Mouse (Mus musculus) kidney, postnatal 25 days (tissue): ENCODE data around the gene Rnf41.

Experiments
- DNase-seq, 2 experiments: peaks; one replicate each; pipeline ENCODE4 v3.0.0; 2021; ENCODE audit warnings: mixed read lengths in 2 of 2

The Rnf41 gene

DNA sequence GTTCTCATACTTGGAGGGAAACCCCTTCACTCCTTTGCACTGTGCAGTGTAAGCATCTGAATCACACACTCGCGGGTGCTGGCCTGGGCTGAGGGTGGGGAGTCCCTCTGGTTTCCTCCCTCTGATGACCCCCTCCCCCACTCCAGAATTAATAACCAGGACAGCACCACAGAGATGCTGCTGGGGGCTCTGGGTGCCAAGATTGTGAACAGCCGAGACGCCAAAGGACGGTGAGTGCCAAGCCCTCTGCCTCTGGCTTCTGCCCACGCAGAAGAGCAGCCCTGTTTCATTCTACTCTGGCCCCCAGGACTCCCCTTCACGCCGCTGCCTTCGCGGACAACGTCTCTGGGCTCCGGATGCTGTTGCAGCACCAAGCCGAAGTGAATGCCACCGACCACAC, 22.5 kb upstream of the Rnf41 start:
- peak in 1 of 2 experiments; percentile 20 for DNase-seq

DNA sequence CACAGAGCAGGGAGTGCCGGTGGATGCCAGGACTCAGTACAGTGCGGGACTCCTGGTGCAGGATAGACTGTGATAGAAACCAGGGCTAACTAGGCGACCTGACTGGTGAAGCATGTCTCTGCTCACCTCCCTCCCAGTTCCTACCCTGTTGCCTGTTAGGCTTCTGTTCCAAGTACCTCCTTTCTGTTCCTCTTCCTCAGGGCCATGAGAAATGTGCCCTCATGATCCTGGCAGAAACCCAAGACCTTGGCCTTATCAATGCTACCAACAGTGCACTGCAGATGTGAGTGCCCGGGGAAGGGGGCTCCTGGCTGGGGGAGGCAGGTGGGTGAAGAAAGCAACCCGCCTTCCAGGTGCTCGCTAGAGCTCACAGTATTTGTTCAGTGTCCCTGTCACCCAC, 21.9 kb upstream of the Rnf41 start:
- DNase-seq = no peak

DNA sequence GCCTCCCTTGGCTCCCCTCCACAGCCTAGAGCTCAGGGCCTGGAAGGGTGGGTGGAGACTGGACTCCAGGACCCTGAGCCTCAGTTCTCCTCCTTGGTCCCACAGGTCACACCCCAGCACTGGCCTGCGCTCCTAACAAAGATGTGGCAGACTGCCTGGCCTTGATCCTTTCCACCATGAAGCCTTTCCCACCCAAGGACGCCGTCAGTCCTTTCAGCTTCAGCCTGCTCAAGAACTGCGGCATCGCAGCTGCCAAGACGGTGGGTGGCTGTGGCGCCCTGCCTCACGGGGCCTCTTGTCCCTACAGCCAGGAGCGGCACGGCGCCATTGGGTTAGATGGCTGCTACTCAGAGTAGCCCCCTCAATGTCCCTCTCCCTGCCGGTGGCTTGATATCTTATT, 21.1 kb upstream of the Rnf41 start:
- peak in 1 of 2 experiments; percentile 35 for DNase-seq

DNA sequence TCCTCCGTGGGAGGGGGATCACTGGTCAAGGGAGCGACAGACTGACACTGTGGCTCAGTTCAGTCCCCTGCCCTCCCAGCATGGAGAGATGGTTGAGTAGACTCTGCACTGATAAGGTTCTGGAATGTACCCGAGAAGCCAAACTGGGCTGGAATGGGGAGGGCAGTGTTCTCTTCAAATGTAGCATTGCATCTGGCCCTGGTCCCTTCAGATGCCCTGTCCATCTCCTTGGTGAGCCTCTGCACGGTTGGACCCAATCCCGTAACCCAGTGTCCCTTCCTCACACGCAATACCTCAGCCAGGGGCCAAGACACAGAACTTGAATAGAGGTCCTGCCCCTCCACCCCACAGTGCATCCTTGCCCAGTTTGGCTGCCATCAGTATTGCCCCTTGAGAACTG, 19.6 kb upstream of the Rnf41 start:
- peak in 1 of 2 experiments; percentile 25 for DNase-seq

DNA sequence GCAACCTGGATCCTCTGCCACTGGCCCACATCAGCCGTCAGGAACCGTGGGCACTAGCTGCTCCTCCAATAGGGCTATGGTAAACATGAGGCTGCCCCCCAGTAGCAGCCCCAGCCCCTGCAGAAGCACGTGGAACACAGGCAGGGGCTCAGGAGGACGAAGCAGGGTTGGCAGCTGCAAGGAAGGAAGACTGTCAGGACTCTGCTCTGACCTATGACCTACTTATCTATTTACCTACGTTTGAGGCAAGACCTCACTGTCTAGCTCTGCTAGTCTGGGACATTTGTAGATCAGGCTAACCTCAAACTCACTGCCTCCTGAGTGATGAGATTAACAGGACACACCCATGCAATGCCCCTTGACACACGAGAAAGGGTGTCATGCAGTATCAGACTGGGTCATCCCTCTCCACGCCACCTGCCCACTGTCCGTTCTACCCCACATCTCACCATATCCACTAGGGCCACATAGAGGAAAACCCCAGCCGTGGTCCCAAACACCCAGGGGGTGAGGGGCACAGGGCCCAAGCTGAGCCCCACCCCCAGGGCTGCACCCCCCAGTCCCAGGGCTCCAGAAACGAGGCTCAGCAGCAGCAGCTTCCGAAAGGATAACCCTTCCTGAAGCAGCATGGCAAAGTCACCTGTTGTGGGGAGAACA, 15.3 kb upstream of the Rnf41 start:
- peak in 1 of 2 experiments; percentile 33 for DNase-seq

DNA sequence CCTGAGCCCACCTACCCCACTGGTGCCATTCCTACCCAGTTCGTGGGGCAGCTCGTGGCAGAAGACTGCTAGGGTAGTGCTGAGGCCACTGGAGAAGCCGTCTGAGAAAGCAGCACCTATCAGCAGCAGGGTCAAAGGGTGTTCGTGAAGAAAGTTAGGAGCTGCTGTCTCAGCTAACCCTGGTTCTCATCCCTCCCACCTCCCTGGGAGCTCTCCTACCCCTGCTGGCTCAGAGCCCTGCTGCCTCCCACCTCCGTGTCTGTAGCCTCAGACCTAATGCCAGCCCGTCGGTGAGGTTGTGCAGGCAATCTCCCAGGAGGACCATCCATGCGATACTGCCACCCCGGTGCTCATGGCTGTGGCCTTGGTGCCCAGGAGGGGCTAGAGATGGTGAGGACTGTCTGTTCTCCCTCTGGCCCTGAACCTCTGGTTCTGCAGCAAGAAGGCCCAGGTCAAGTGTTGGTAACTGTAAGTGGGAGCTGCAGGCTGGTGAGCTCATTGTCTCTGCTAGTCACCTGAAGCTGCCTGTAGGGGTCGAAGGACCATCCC, 14.7 kb upstream of the Rnf41 start:
- peak; percentile 60 to 75 for DNase-seq

DNA sequence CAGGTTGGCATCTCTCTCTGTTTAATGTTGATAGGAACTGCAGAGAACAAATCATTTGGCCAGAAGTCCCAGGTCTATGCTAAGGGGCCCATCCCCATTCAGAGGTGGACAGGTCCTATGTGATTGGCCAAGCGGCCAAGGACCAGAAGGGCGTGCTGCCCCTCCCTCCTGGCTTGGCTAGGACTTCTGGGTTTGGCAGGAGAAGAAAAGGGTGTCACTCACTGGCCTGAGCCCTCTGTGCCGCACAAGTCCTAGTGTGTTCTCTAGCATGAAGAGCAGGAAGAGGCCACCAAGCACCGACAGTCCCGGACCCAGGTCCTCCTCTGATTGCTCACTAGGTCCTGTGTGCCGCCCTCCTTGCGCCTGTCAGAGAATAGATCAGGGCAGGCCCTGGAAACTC, 14.0 kb upstream of the Rnf41 start:
- peak in 1 of 2 experiments; percentile 54 for DNase-seq

DNA sequence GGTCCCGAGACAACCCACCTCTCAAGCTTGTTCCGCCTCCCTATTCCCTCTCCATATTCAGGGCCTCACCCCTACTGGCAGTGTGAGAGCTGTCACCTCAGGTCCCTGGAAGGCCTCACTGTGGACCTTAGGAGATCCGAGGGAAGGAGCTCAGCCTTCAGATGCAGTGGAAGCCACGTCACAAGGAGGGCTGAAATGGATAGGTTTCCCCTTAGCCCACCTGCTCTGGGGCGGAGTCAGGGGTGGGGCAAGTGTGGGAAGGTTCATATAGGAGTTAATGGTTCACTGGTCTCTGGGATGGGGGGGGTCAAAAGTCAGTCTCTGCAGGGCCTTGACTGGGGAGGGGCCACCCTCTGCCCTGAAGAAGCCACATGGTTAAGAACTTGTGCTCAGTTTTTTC, 11.1 kb upstream of the Rnf41 start:
- DNase-seq = peak; percentile 76 to 90

DNA sequence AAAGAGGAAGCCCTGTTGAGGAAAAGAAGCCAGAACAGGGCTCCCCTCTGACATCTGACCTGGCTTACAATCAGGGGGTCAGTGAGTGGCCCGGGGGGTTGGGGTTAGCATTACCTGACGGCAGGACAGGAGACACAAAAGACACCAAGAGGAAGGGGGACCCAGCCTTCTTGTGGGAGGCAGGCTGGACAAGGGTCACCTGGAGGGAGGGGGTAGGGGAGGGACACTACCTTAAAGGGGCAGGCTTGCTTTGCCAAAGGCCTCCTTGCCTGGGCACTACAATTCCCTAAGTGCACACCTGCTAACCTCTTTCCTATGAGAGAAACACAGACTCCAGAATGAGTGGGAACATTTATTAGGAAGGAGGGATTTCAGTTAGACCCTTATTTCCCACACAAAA, 10.4 kb upstream of the Rnf41 start, which contains the start of gene Slc39a5:
Gene Slc39a5 (minus strand): TSS at position 174 of the 400 bp plus-strand sequence.
- peak; percentile 60 to 79 for DNase-seq

DNA sequence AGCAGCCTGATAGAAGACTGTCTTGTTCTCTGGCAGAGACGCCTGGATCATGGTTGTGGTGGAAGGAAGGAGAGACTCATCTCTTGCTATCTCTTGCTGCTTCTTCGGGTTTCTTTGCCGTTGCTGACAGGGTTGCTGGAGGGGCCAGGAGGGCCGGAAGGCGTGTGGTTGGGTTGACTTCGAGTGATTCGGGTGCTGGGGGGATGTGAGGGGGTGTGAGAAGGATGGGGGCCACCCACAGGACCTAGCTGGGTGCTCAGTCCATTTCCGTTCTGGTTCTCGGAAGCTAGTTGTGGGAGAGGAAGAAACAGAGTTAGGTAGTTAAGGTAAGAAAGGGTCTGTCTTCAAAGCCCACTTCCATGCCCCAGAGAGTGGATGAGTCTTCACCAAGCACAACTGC, 9.8 kb upstream of the Rnf41 start:
- DNase-seq = peak in 1 of 2 experiments; percentile 38

DNA sequence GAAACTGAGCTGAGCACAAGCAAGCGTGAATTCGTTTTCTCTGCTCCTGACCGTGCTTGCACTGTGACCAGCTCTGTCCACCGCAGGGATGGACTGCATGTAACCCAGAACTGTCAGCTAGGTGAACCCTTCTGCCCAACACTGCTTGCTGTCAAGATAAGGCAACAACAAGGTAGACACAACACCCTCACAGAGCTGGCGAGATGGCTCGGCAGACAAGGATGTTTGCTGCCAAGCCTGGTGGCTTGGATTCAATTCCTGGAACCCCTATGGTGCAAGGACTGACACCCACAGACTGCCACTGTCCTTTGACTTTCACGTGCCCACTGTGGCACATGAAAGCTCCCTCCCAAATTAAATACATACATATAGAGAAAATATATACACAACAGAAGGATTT, 7.5 kb upstream of the Rnf41 start:
- no peak for DNase-seq

DNA sequence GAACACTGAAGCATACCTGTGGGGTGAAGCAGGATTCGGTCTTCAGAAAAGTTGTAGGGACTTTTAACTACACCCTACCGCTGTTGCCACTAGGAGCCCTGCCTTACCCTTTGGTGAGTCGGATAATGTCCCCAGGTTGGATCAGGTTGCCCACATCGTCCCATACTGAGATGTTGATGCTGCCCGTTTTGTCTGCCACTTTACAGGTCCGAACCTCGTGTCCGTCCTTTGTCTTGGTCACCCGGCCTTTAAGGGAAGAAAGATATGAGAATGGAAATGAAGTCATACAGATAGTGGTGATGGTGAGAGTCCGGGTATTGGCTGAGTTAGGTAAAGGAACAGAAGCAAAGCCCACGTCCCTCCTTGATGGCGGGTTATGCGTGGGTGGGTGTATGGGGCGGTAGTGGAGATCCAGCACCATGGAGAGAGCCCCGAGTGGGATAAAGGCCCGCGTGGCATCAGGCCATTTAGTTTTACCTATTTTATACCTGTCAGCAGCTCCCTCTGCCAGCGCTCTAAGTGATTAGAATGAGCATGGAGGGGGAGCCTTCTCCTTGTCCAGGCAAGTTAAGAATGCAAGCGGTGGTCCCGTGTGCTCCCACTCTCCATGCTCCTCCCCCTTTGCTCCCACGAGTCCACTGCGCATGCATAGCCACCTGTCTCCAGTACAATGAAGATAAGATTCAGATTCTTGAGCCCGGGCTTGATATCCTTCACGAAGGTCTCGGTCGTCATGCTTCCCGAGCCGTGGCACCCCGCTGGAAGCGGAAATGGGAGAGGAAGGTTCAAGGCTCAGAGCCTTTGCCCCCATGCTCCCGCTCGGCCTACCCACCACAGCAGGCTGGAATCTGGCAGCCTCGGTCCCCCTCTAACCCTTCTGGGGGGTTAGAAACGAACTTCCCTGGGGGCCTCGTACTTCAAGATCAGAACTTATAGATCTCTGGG, 2.6 kb upstream of the Rnf41 start:
- peak; percentile 29 to 61 for DNase-seq

DNA sequence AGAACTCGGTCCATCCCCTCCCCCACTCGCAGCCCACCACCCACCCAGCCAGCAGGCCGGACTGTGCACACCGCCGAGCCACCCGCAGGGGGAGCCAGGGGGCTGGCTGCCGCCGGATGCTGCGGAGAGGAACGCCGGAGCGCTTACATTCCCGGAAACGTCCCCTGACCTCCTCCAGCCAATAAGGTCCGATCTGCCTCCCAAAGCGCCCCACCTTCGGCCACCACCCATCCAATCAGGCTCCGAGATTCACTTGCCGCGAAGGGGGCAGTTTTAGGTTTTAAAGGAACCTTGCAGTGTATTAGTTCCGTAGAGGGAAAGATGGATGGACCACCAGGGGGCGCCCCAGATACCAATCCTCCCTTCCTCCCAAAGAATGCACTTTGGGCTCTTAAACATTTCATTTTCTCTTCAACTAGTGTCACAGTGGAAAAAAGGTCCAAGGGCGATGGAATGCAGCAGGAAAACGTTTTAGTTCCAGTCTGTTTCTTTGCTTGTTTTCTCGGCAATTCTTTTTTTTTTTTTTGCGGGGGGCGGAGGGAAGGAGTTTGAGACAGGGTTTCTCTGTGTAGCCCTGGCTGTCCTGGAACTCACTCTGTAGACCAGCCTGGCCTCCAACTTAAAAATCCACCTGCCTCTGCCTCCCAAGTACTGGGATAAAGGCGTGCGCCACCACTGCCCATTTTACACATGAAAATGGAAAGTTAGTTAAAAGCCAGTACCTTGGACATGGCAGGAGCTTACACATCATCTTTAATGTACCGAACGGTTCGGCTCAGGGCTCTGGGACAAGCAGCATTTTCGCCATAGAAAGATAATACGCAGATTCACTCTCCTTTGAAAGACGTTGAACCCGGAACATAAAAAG, 1.5 kb upstream of the Rnf41 start:
- peak; percentile 99 for DNase-seq

DNA sequence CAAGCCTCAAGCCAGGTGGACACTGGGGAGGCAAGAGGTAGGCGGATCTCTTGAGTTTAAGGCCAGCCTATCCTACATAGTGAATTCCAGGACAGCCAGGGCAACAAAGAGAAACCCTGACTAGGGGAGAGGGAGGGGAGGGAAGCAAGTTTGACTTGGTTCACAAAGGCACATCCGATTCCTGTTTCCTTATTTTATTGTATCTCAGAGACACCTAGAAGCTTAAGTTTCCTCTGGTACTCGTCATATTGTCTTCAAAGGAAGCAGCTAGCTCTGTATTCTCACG, 954 bp upstream of the Rnf41 start:
- DNase-seq = no peak

DNA sequence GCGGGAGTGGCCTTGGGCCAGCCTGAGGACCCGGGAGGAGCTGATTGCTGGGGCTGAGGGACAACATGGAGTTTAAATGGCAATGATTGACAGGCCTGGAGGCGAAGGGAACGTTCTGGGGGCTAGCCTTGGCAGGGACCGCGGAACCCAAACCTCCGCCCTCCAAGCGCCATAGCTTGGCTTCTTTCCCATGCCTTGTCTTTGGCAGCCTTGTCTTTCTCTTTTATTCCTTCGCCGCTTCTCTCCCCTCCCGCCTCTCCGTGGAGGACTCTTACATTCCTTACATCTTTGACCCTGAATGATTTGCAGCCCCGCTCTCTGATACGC, 561 bp downstream of the Rnf41 start:
- DNase-seq = peak; percentile 44 to 70

DNA sequence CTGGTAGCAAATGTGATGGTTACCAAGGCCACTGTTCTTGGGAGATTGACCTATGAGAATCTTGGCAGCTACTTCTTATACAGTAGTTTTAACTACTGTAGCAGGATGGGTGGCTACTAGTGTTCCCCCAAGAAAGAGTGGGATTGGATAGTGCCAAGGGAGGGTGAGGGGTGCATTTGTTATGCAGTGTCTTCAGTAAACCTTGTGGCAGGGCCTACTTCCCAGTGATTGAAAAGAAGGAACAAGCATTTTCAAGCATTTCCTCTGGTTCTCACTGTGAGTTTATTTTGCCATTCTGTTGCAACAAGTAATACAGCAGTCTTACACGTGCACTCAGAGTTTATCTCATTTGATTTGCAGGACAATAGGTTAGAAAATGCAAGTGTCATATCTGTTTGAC, 1.1 kb downstream of the Rnf41 start:
- no peak for DNase-seq

DNA sequence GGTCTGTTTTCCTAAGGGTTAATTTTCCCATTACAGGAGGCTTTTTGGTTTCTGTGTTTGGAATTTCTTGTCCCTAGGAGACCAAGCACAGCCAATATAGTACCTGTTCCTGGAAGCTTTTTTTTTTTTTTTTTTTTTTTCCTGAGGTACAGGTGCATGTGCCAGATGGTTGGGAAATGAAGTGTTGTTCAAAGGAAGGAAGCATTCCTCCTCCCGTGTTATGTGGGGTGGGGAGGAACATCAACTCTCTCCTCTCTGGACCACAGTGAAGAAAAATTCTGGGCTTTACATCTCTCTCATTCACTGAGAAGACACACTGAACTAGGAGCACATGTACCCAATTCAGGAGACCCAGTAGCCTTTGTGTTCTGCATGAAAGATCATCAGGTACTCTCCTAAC, 1.6 kb downstream of the Rnf41 start:
- DNase-seq = no peak

DNA sequence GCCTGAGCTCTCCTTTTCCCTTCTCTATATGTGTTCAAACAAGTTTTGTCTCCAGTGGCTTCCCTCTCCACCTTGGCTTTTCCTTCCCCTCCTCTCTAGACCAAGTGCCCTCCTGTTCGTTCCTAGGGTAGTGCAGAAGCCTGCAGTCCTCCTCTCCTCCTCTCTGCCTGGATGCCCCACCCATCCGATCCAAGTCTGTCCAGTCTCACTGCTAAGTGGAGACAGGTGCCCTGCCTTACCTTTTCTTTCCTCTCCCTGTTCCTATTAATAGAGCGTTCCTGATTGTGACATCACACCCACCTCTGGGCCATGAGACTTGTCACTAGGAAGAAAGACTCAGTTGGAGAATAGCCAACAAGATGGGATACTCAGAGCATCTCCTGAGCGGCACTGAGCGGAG, 3.4 kb downstream of the Rnf41 start:
- no peak for DNase-seq

DNA sequence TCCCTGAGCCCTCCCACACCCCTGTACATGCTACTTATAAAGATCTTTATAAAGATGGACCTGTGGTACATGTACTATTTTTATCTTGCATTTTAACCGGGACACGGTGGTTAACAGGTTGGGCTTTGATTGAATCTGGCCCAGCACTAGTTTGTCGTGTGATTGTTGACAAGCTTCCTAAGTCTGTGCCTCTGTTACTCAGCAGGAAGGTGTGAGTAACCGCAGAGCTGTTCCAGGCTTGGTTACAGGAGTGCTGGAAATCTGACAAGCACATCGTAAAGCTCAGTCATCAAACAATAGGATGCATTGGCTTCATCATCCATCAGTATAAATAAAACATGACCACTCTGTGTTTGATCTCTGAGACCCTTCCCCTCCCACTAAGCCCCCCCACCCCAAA, 11.0 kb downstream of the Rnf41 start:
- no peak for DNase-seq

DNA sequence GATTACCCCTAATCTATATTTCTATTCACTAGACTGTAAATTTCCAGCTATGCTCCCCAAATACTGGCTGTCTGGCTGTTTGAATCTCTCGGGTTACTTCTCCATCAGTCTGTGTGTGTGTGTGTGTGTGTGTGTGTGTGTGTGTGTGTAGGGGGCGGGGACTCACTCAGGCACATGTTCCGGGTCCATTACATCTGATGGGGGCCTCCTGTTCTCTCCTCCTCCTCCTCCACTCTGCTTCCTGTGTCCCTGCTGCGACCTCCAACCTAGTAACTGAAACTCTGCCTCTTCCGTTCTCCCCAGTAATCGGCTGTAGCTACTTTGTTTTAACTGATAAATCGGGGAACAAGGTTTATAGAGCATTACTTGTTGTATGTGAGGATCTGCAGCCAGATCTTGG, 13.1 kb downstream of the Rnf41 start:
- DNase-seq = peak in 1 of 2 experiments; percentile 50

DNA sequence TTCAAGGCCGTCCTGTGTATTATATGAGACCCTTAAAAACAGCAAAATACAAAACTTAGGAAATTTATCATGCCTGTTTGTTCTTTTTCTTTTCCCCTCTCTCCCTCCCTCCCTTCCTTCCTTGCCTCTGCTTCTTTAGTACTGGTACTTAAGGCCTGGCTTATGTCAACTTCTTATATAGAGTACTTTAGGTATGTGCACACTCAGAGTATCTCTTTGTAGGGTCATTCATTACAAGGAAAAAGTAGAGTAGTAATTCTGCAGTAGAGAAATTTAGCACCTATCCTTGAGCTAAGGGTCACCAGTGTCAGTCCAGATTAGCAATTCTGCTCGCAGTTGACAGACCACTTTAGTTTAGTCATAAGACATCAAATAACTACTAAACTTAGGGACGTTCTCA, 13.8 kb downstream of the Rnf41 start:
- no peak for DNase-seq

DNA sequence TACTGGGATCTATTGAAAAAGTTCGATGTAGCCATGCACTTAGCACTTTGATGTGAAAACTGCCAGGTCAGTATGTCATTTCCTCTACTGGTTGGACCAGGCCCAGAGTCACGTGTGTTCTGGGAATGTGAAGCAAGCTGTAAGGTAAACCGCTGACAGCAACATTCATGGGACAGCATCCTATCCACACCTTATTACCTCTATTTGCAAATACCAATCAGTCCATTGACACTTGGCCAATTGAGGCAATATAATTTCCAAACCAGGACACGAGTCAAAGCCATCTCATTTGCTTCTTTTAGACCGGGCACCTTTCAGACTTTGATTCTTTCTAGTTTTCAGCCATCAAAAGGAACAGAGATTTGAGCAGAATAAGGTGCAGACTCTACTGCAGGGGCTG, 17.6 kb downstream of the Rnf41 start:
- no peak for DNase-seq

DNA sequence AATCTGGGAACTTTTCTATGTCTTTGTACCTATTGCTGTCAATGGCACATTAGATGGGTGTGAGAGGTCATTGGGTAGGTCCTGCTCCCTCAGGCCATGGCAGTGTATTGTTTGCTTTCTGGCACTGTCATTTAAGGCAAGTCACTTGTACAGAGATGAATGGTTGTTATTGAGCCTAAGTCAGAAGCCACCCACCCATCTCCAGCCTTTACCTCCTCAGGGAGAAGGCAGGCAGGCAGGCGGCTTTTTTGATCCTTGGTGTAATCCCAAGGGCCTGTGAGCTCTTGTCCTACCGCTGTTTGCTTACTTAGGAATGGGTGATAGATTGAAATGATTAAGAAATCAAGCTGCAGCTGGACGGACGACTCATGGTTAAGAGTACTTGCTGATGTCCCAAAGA, 18.0 kb downstream of the Rnf41 start:
- DNase-seq = no peak
